Mouse (Mus musculus) forebrain, postnatal 0 days (tissue): Measurements from ENCODE around the gene Cdkal1. TPM values are rescaled to one million over a fixed set of nuclear protein-coding genes. Genes with fewer than 3 reads are reported as not detected.
A peak's percentile ranks its signal among the peaks of the same experiment; 100 is the strongest.

ENCODE experiments used
- ATAC-seq: fragments of 200-750 bp; cut with Nextera tagmentation; 2 replicates; pipeline ENCODE4 v1.8.0; 2017; ENCODE audit warnings: mild to moderate bottlenecking, moderate library complexity
- DNase-seq: peaks from one replicate; pipeline ENCODE4 v3.0.0-alpha.2; 2015
- H3K27ac ChIP-seq: fragments of 300-500 bp; sonication (generic); 2 replicates; pipeline ENCODE4 v1.5.1; 2014; ENCODE audit warnings: low read depth, mild to moderate bottlenecking, antibody characterized with exemption, low read length, moderate library complexity, mixed read lengths
- H3K27me3 ChIP-seq: fragments of 300-500 bp; sonication (generic); 2 replicates; pipeline ENCODE4 v1.6.1; 2014; ENCODE audit warnings: mild to moderate bottlenecking, low read length, mixed read lengths; ENCODE audit not compliant: insufficient read depth
- H3K36me3 ChIP-seq: fragments of 300-500 bp; sonication (generic); 2 replicates; pipeline ENCODE4 v1.6.1; 2014; ENCODE audit warnings: mild to moderate bottlenecking, moderate library complexity; ENCODE audit not compliant: insufficient read depth
- H3K4me1 ChIP-seq: fragments of 300-500 bp; sonication (generic); 2 replicates; pipeline ENCODE4 v1.6.1; 2014; ENCODE audit warnings: antibody characterized with exemption; ENCODE audit not compliant: insufficient read depth
- H3K4me2 ChIP-seq: fragments of 300-500 bp; sonication (generic); 2 replicates; pipeline ENCODE4 v1.6.1; 2014; ENCODE audit warnings: low read depth, mild to moderate bottlenecking, moderate library complexity
- H3K4me3 ChIP-seq: fragments of 300-500 bp; sonication (generic); 2 replicates; pipeline ENCODE4 v1.5.1; 2014; ENCODE audit warnings: low read depth, low read length, mixed read lengths
- H3K9ac ChIP-seq: fragments of 300-500 bp; sonication (generic); 2 replicates; pipeline ENCODE4 v1.6.1; 2014; ENCODE audit warnings: mild to moderate bottlenecking
- H3K9me3 ChIP-seq: fragments of 300-500 bp; sonication (generic); 2 replicates; pipeline ENCODE4 v1.6.1; 2016; ENCODE audit warnings: low read length
- CTCF ChIP-seq: sonication (generic); IDR thresholded peaks from 2 replicates; pipeline ENCODE4 v1.5.1; 2016; ENCODE audit warnings: antibody characterized with exemption, control low read depth, low read depth
- WGBS: fragments of 180-500 bp; shearing (Covaris S2); extraction: QIAGEN DNeasy Blood & Tissue Kit; methylation state at CpG from one replicate; pipeline ENCODE4 v1.1.7; 2014; 5-methylcytosine and 5-hydroxymethylcytosine counted together
- polyA plus RNA-seq: library from polyadenylated mRNA; unstranded; fragments of >200 nt; fragmentation: Nextera tagmentation; extraction: Ambion mirVana; gene quantifications from 2 replicates; pipeline ENCODE4 v1.2.1, GENCODE M21; 2015
- total RNA-seq: library from RNA; depleted of rRNA; stranded (reverse); fragments of >200 nt; gene quantifications from 2 replicates; pipeline ENCODE4 v1.2.3, GENCODE M21; 2014

Cdkal1 gene
- total and polyA plus RNA-seq, 2 experiments from 2014 or later: 16.7 to 18.3 TPM

DNA sequence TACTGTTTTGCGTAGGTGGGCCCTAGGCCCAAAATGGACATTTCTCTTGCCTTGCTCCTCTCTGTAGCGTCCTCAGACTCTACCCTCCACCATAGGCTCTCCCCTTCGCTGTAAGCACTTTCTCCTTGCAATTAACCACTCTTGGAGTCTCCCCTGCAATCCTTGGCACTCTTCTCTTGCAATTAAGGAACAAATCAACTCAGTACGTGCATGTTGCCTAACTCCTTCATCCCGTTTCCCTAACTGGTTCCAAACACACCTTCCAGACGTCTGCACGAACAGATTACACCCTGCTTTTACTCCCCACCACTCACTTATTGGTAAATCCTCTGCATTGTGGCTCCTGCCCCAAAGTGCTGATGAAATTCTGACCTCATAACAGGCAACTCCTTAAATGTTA, 358.2 kb downstream of the Cdkal1 start:
- ATAC-seq: no peak
- WGBS: 56% methylated on average over 7 of the region's 7 CpGs
- H3K4me3 ChIP-seq: no peak overlapping the region

DNA sequence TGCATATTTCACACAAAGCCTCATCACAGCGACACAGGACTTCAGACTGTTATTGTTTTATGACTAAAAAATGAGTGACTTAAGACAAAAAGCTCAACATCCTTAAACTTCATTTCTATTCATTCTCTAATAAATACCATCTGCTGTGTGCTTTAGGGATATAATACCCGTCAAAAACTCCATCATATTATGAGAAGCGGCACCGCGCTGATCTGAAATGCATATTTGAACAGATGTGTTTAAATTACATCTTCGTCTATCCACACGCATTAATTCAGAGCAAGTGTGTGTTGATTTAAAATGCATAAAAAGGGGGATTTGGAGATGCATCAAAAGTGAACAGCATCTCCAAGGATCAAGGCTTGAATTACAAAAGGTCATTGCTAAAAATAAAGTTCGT, 365.1 kb downstream of the Cdkal1 start:
- no peak overlapping the region for H3K4me2 ChIP-seq
- no peaks in the 10 kb centered on the region for H3K27me3 ChIP-seq
- no peak overlapping the region for H3K9ac ChIP-seq
- WGBS: 40% methylated on average over 8 of the region's 8 CpGs
- TF ChIP-seq CTCF: no peak
- ATAC-seq (no peak), DNase-seq (peak; percentile 39)
- no peaks in the 10 kb centered on the region for H3K9me3 ChIP-seq
- peaks cover 7% of the 10 kb centered on the region; the same call in 1 of the 2 replicates for H3K4me1 ChIP-seq
- no peak overlapping the region for H3K4me3 ChIP-seq
- no peaks in the 10 kb centered on the region for H3K36me3 ChIP-seq
- no peak overlapping the region for H3K27ac ChIP-seq

More for the DNA sequence above, 358.2 kb downstream of the Cdkal1 start:
- no peak overlapping the region for H3K9ac ChIP-seq
- H3K4me1 ChIP-seq: no peaks in the 10 kb centered on the region
- DNase-seq: no peak
- no peaks in the 10 kb centered on the region for H3K27me3 ChIP-seq
- no peak for TF ChIP-seq CTCF
- no peaks in the 10 kb centered on the region for H3K9me3 ChIP-seq
- no peaks in the 10 kb centered on the region for H3K36me3 ChIP-seq
- no peak overlapping the region for H3K27ac ChIP-seq
- H3K4me2 ChIP-seq: no peak overlapping the region

DNA sequence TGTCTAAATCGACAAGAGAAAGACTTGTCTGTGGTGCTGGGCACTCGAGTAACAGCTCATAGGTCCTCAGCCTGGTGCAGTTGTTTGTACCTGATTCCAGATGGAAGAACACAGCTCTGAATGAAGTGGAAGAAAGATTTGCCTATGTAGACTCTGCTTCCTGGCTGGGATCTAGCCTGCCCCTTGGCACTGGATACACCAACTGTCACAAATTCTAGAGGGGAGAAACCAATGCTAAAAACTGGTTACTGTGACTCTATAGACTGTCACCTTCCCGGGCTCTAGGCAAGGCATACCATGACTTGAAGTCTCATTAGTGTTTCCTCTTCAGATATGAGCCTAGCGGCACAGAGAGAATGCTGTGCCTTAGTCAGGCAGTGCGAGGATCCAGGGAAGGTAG, 366.0 kb downstream of the Cdkal1 start:
- ATAC-seq (no peak), DNase-seq (no peak)
- H3K4me3 ChIP-seq: no peak overlapping the region
- H3K4me1 ChIP-seq: peaks cover 7% of the 10 kb centered on the region; the same call in 1 of the 2 replicates
- no peaks in the 10 kb centered on the region for H3K9me3 ChIP-seq
- H3K4me2 ChIP-seq: no peak overlapping the region
- H3K27me3 ChIP-seq: no peaks in the 10 kb centered on the region
- H3K36me3 ChIP-seq: no peaks in the 10 kb centered on the region
- no peak for TF ChIP-seq CTCF
- no peak overlapping the region for H3K9ac ChIP-seq
- WGBS: 73% methylated on average over 5 of the region's 5 CpGs
- H3K27ac ChIP-seq: no peak overlapping the region

DNA sequence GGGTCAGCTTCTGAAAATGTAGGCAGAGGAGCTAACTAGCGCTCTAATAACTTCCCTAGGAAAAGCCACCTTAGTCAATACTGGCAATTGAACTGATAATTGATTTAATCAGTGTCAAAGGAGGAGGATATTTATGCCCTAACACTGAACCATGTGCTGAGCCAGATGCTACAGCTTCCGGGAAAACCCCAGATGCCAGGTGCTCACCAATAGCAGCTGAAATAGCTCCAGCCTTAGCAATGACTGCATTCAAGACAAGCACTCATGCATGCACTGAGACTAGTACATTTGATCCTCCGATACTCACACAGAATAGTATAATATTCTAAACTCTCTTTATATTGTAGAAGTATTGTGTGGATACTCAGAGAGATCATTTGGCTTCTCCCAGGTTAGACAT, 368.8 kb downstream of the Cdkal1 start:
- H3K9me3 ChIP-seq: no peaks in the 10 kb centered on the region
- ATAC-seq (peak; percentile 53), DNase-seq (peak; percentile 27)
- H3K27me3 ChIP-seq: no peaks in the 10 kb centered on the region
- TF ChIP-seq CTCF: no peak
- H3K4me3 ChIP-seq: no peak overlapping the region
- 43% methylated on average over 3 of the region's 3 CpGs for WGBS
- no peak overlapping the region for H3K27ac ChIP-seq
- no peak overlapping the region for H3K4me2 ChIP-seq
- H3K36me3 ChIP-seq: no peaks in the 10 kb centered on the region
- H3K9ac ChIP-seq: no peak overlapping the region
- peaks cover 7% of the 10 kb centered on the region; the same call in 1 of the 2 replicates for H3K4me1 ChIP-seq

DNA sequence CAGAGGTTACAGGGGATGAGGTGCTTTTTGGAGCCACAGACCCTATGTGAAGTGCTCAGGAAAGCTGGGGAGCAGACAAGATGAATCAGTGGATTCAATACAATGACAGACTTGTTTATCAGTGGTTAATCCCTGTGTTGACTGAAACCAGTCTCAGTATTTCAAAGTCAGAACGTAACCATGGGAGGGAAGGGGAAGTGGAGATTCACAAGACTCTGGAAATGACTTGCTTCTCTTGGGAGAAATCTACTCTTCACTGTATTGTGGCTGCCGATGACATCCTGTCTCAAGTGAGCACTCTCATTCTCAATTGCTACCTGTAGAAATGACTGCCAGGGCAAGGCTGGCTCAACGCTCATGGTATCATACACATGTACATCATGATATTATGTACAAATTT, 371.5 kb downstream of the Cdkal1 start:
- ATAC-seq: no peak
- no peak overlapping the region for H3K4me2 ChIP-seq
- H3K9me3 ChIP-seq: no peaks in the 10 kb centered on the region
- no peak overlapping the region for H3K27ac ChIP-seq
- no peaks in the 10 kb centered on the region for H3K36me3 ChIP-seq
- no peak overlapping the region for H3K9ac ChIP-seq
- no peaks in the 10 kb centered on the region for H3K4me1 ChIP-seq
- no peak for TF ChIP-seq CTCF
- H3K27me3 ChIP-seq: no peaks in the 10 kb centered on the region
- no peak overlapping the region for H3K4me3 ChIP-seq
- no peak for DNase-seq
- 84% methylated on average over 3 of the region's 3 CpGs for WGBS

DNA sequence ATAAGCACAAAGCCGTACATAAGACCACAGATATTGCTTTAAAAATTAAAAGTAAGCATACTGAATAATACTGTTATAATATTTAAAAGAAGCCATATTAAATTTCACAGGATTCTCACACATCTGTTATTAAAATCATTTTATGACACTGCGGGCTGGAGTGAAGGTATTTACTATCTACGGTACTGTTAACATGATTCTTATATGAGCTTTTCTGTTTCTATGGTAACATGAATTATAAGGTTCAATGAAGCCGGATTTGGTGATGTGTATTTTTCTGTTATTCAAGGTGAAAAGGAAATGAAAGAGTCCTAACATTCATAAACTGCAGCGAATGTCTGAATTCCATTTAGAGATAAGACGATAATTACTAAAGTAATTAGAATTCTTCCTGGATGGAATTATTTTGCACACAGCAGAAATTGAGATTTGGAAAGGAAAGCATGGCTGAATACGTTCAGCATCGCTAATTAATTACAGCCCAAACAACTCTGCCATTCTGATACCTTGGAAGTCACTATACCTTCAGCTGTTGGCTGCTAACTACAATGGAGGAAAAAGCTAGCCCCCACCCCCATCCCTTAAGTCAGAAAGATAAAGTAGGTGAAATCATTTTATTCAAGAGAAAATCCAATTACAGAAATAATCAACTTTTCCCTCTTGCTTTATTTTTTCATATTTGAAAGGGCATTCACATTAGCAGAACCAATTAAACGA, 373.2 kb downstream of the Cdkal1 start:
- H3K4me3 ChIP-seq: no peak overlapping the region
- TF ChIP-seq CTCF: no peak
- H3K36me3 ChIP-seq: no peaks in the 10 kb centered on the region
- H3K27me3 ChIP-seq: no peaks in the 10 kb centered on the region
- H3K4me2 ChIP-seq: no peak overlapping the region
- no peaks in the 10 kb centered on the region for H3K4me1 ChIP-seq
- H3K9me3 ChIP-seq: no peaks in the 10 kb centered on the region
- DNase-seq (peak; percentile 27), ATAC-seq (no peak)
- no peak overlapping the region for H3K27ac ChIP-seq
- H3K9ac ChIP-seq: no peak overlapping the region
- 41% methylated on average over 9 of the region's 9 CpGs for WGBS

DNA sequence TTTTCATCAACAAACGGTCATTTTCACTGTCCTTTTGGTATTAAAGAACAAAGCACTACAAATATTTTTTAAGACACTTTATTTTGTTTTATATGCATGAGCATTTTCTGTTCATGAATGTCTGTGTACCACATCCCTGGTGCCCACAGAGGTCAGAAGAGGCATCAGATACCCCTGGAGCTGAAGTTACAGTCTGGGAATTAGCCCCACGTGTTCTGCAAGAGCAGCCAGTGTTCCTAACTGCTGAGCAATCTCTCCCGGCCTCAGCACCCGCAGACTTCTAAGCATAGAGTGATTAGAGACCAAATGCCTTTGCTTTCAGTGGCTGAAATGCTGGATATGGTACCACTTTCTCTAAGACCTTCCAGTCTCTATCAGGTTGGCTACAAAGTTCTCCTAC, 379.1 kb downstream of the Cdkal1 start:
- no peak overlapping the region for H3K9ac ChIP-seq
- no peaks in the 10 kb centered on the region for H3K4me1 ChIP-seq
- H3K27ac ChIP-seq: no peak overlapping the region
- H3K36me3 ChIP-seq: no peaks in the 10 kb centered on the region
- DNase-seq (no peak), ATAC-seq (no peak)
- no peak overlapping the region for H3K4me3 ChIP-seq
- TF ChIP-seq CTCF: no peak
- no peaks in the 10 kb centered on the region for H3K27me3 ChIP-seq
- H3K4me2 ChIP-seq: no peak overlapping the region
- WGBS: 83% methylated on average over 4 of the region's 4 CpGs
- no peaks in the 10 kb centered on the region for H3K9me3 ChIP-seq
